Mouse (Mus musculus): Measurements from ENCODE around the gene Asna1.

GRCm38 (mm10) chr8:85074167-85074566, 49.1 kb upstream of the Asna1 start:
- no peak for TF ChIP-seq GATA1 (IDR thresholded peaks at IDR 0.05; ENCODE audit: low read length)
- TF ChIP-seq TAL1 (IDR thresholded peaks at IDR 0.05; ENCODE audit: low read length) = no peak
